ENCODE assay signal across 29 mouse cellular contexts in the genomic region with DNA sequence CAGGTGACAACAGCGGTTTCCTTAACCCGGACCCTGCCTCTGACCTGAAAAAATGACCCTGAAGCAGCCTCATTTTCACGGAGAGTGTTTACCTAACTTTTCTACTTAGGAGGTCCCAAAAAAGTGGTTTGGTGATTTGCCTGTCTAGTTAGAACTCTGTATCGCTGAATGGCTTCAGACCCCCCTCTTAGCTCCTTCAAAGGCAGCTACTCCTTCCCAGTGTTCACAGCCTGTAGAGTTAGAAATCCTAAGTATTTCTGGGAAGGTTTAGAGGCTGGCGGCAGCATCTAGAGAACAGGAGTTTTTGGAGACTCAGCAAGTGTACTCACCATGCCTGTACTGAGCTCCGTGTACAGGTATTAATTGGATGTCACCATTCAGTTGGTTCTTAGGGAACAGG. TPM values are rescaled to one million over a fixed set of nuclear protein-coding genes. Genes with fewer than 3 reads are reported as not detected.
DNase-seq lines count a peak whose midpoint lies in the region; ATAC-seq lines count a peak whose summit lies in the region.
"Had no signal": no experiment of that assay in that cellular context is flagged by ENCODE, and none has a peak within 500 bp of the region (broad histone marks: within the 10 kb centered on the region; RNA-seq: fewer than 3 reads in every experiment).

No protein-coding gene starts in this region.

- H3K27ac ChIP-seq in heart, embryonic 14.5 days (replicated peaks in 1 of 2; ENCODE audit: control insufficient read depth in 1 of 2, insufficient read depth in 1 of 2, low read depth in 2 of 2, low read length in 2 of 2) = no peak overlapping the region
- H3K27ac ChIP-seq: forebrain, embryonic 13.5 days; gastrocnemius, adult 2 months; hindbrain, postnatal 0 days; kidney, embryonic 15.5 days; limb, embryonic 15.5 days; liver, embryonic 14.5 days; neural tube, embryonic 12.5 days had no signal

- intact Hi-C loops in left cerebral cortex, postnatal 36 days (cut with DNase I) = no loop called here

- H3K4me1 ChIP-seq in heart, embryonic 14.5 days (ENCODE audit: control insufficient read depth in 2 of 2, insufficient read depth in 2 of 2, low read length in 2 of 2) = peaks cover 0 to 4% of the 10 kb centered on the region in 2 experiments; a peak in 1 of 4 replicates
- H3K4me1 ChIP-seq: forebrain, embryonic 13.5 days had no signal

- no peaks in the 10 kb centered on the region for H3K36me3 ChIP-seq in heart, embryonic 14.5 days (ENCODE audit: control insufficient read depth, insufficient read depth, low read length)
- H3K36me3 ChIP-seq: kidney, embryonic 15.5 days; limb, embryonic 15.5 days; neural tube, embryonic 12.5 days had no signal

- H3K9ac ChIP-seq in heart, embryonic 14.5 days (ENCODE audit: low read length) = no peak overlapping the region
- H3K9ac ChIP-seq: forebrain, embryonic 13.5 days; kidney, embryonic 15.5 days; limb, embryonic 15.5 days; liver, embryonic 14.5 days; lung, embryonic 14.5 days; neural tube, embryonic 12.5 days had no signal

- H3K4me3 ChIP-seq in heart, embryonic 14.5 days (ENCODE audit: control insufficient read depth in 1 of 2, insufficient read depth in 1 of 2, low read depth in 1 of 2, low read length in 2 of 2) = no peak overlapping the region; a peak in 1 of 4 replicates
- H3K4me3 ChIP-seq: forebrain, embryonic 13.5 days; gastrocnemius, adult 2 months; kidney, embryonic 15.5 days; limb, embryonic 15.5 days; megakaryocyte, embryonic 14.5 days; neural tube, embryonic 12.5 days had no signal

- H3K9me3 ChIP-seq in heart, embryonic 14.5 days (ENCODE audit: control insufficient read depth, low read length) = no peaks in the 10 kb centered on the region
- H3K9me3 ChIP-seq: forebrain, embryonic 13.5 days; kidney, embryonic 15.5 days; limb, embryonic 15.5 days; megakaryocyte, embryonic 14.5 days; neural tube, embryonic 12.5 days had no signal

- no peak for ATAC-seq in heart, embryonic 14.5 days (ENCODE audit: insufficient number of reproducible peaks, insufficient read depth, low FRiP score, low read depth)
- ATAC-seq: hindbrain, postnatal 0 days; intestine, embryonic 16.5 days had no signal

- no peak for DNase-seq in heart, adult 9 months (ENCODE audit: low spot score in 2 of 2)
- DNase-seq in embryo, embryonic 11 days = peak; percentile 26
- peak; percentile 14 for DNase-seq in embryo, embryonic 9.5 days (ENCODE audit: extremely low spot score)
- peak; percentile 5 for DNase-seq in gonadal fat pad, adult 2 months (ENCODE audit: low read depth)
- no peak for DNase-seq in left cerebral cortex, postnatal 36 days (ENCODE audit: low spot score in 2 of 2)
- no peak for DNase-seq in adipocyte (ENCODE audit: low spot score)
- DNase-seq: adrenal gland, adult 8-10 months; cerebellum, adult 11-12 months; cerebellum, postnatal 10 days; gastrocnemius, adult 2 months; kidney, postnatal 4 days; layer of hippocampus, adult 9-11 months; lung, embryonic 14.5 days; midbrain, embryonic 14.5 days; right cerebral cortex, postnatal 4 days; thymus, adult 18-20 months; thymus, postnatal 4 days had no signal

- peaks cover 51% of the 10 kb centered on the region for H3K27me3 ChIP-seq in heart, embryonic 14.5 days (ENCODE audit: control insufficient read depth, insufficient read depth, low read length)

- H3K4me2 ChIP-seq in heart, embryonic 14.5 days (ENCODE audit: low read length) = peak overlapping the region; percentile 42
- H3K4me2 ChIP-seq: forebrain, embryonic 13.5 days; kidney, embryonic 15.5 days; limb, embryonic 15.5 days; lung, embryonic 14.5 days; neural tube, embryonic 12.5 days had no signal

- 3% methylated on average over 6 of the region's 6 CpGs for WGBS in heart, embryonic 14.5 days

RNA-seq across cellular contexts. Expression of a gene that starts 27.0 kb away (rescaled TPM):
- polyA plus RNA-seq in heart, embryonic 14.5 days (2014; fragmentation: Nextera tagmentation; extraction: Ambion mirVana) = 19.4 and 25.5 TPM in 2 replicates
- 0.28 and 1.5 TPM in 2 replicates for polyA plus RNA-seq in gonadal fat pad, adult 2 months (2012; rRNA removed)
- not detected for total RNA-seq in left cerebral cortex, postnatal 36 days (2021)
- total RNA-seq: left cerebral cortex, adult 18-20 months; MEL had no signal
- polyA plus RNA-seq: frontal cortex, adult 2 months had no signal

Comparison
In these comparisons a context has a peak if more than half of its experiments do, and no peak if none do; other contexts are left out.
1. DNase-seq: peak in embryo, embryonic 11 days (single experiment), embryo, embryonic 9.5 days (single experiment) and gonadal fat pad, adult 2 months (single experiment); none in heart, adult 9 months (0 of 2), left cerebral cortex, postnatal 36 days (0 of 2) and adipocyte (single experiment).